Mouse (Mus musculus): ENCODE data around the gene Slc24a3. TPM values are rescaled to one million over a fixed set of nuclear protein-coding genes. Genes with fewer than 3 reads are reported as not detected.

The Slc24a3 gene
- polyA plus RNA-seq, 1 experiment from 2014 or later, result 24.9 TPM

DNA sequence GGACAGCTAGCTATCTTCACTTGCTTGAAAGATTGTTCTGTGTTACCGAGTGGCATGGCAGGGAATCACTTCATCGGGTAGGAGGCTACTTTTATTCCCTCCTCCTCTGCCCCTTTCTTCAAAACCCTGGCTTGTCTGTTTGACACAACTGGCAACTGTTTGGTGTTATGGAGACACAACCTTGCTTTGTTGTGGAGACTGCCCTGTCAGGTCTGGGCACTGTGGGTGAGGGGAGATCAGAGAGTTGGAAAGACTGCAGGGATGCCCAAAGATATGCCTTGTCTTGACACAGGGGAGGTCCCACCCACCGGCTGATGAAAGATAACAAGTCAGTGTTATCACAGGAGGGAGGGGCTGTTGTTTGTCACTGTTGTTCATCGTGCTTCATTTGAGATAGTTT lies 3.0 kb upstream of the Slc24a3 start:
- no peaks in the 10 kb centered on the region for H3K27me3 ChIP-seq
- in situ Hi-C loops (cut with MboI; ENCODE audit: low pct_unique_long_range_greater_than_20kb), result loop anchor here (5.0 to 10.0 kb wide), 3 partner anchors 428 to 527 kb away; no protein-coding TSS in a partner anchor
- no peak for TF ChIP-seq CTCF (IDR thresholded peaks at IDR 0.05)
- DNase-seq (ENCODE audit: low read depth, low spot score), result no peak
- ATAC-seq, result no peak
- POLR2A ChIA-PET, result no interaction called here
- CTCF ChIA-PET, result no interaction called here

DNA sequence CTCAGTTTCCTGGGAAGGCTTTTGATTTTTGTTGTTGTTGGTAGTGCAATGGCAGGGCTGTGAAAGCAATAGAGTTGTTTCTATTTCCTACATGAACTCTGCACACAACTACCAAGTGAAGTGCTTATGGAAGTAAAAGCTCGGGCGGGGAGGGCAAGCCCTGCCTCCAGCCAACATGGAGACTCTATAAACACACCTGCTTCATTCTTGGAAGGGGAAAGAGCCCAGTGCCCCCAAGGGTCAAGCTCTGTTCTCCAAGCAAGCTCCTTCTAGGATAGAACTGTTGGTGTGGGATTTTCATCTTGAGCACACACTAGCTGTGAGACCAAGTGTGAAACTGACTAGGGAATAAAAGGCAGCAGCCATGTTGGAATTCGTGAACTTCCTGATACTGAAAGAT lies 2.5 kb upstream of the Slc24a3 start:
- in situ Hi-C loops (cut with MboI; ENCODE audit: low pct_unique_long_range_greater_than_20kb), result loop anchor here (5.0 to 10.0 kb wide), 4 partner anchors 127 to 440 kb away; no protein-coding TSS in a partner anchor
- no peak for ATAC-seq
- no peak for DNase-seq (ENCODE audit: low read depth, low spot score)
- no peak for TF ChIP-seq CTCF (IDR thresholded peaks at IDR 0.05)
- no peaks in the 10 kb centered on the region for H3K27me3 ChIP-seq
- ChIA-PET POLR2A (no interaction called here), CTCF (no interaction called here)

DNA sequence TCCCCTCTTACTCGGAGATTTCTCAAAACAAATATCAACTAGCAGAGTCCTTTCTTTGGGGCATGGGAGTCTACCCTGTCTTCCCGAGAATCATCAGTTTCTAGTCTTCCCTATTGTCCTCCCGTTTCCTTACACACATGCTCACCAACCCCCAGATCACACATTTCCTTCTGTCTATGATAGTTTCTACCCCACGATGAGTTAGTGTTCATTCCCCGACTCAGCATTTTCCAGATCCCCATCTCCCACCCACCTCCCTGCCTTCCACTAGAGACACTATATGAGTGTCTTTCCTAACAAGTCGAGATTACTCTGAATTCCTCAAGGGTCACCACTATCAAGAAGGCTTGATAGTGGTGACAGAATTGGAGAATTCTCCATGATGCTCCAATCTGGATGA lies 1.7 kb upstream of the Slc24a3 start:
- ChIA-PET POLR2A (no interaction called here), CTCF (interaction anchor here (1.8 kb wide), 1 partner anchor 422 kb away, joined by 7 read pairs; no protein-coding TSS in a partner anchor)
- in situ Hi-C loops (cut with MboI; ENCODE audit: low pct_unique_long_range_greater_than_20kb), result loop anchor here (5.0 to 10.0 kb wide), 4 partner anchors 126 to 441 kb away; no protein-coding TSS in a partner anchor
- TF ChIP-seq CTCF (IDR thresholded peaks at IDR 0.05), result no peak
- H3K27me3 ChIP-seq, result no peaks in the 10 kb centered on the region
- DNase-seq (ENCODE audit: low read depth, low spot score) (no peak), ATAC-seq (no peak)

DNA sequence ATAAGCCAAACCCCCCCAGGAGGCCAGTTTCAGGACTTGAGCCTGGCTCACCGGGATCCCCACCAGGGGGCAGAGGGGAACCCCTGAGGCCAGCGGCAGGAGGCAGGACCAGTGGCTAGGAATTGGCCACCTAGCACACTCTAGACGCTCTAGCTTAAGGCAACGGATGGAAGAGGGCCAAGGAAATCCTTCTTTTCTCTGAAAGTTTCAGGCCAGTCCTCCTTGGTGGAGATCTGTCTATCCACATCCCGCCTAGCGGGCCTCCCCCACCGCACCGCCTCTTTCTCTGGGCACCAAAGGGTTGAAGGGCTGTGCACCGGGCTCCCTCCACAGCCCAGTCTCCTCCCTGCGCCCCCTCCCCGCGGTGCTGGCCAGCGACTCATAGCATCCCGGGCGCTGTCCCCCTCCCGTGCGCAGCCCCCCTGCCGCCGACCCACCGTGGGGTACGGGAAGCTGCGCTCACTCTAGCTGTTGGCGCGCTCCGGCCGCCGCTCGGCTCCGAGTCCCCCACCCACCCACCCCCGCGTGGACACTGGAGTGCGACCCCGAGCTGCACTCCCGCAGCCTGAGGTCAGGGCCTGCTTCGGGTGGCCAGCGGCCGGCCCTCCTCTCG lies 397 bp upstream of the Slc24a3 start:
- TF ChIP-seq CTCF (IDR thresholded peaks at IDR 0.05), result peak; percentile 91
- ChIA-PET POLR2A (interaction anchor here (1.0 to 1.1 kb wide), 3 partner anchors 45 to 348 kb away, joined by 3 to 6 read pairs (median 3); no protein-coding TSS in a partner anchor), CTCF (interaction anchor here (0.8 to 2.7 kb wide), 10 partner anchors 117 to 533 kb away, joined by 3 to 18 read pairs (median 4); no protein-coding TSS in a partner anchor)
- ATAC-seq (peak; percentile 83), DNase-seq (ENCODE audit: low read depth, low spot score) (no peak)
- in situ Hi-C loops (cut with MboI; ENCODE audit: low pct_unique_long_range_greater_than_20kb), result loop anchor here (5.0 to 10.0 kb wide), 4 partner anchors 125 to 442 kb away; no protein-coding TSS in a partner anchor
- H3K27me3 ChIP-seq, result no peaks in the 10 kb centered on the region

DNA sequence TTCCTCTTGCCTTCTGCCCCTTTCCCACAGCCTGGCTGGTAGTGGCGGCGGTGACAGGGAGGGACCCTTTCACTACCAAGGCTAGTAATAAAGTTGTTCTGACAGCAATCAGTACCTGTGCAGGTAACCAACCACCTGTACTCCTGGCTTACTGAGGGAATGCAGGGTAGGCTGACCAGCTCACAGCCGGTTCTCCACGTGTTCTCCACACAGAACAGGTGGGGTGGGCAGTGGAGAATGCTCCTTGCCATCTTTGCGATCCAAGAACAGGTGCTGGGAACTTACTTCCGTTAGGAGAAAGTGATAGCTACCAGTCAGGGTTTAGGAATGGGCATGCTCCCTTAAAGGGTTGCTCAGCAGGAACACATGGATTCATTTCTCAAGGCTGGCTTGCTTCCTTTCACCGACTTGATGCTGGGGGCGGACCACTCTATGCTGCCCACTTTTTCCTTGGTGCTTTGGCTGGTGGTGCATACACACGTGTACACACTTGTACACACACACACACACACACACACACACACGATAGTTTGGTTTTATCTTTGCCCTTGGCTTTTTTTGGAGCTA lies 934 bp downstream of the Slc24a3 start:
- ChIA-PET POLR2A (interaction anchor here (1.0 to 1.1 kb wide), 2 partner anchors 43 to 347 kb away, joined by 3 to 6 read pairs; no protein-coding TSS in a partner anchor), CTCF (interaction anchor here (0.8 to 2.7 kb wide), 5 partner anchors 116 to 420 kb away, joined by 3 to 18 read pairs (median 6); no protein-coding TSS in a partner anchor)
- no peak for ATAC-seq
- H3K27me3 ChIP-seq, result no peaks in the 10 kb centered on the region
- in situ Hi-C loops (cut with MboI; ENCODE audit: low pct_unique_long_range_greater_than_20kb), result loop anchor here (5.0 to 10.0 kb wide), 4 partner anchors 124 to 444 kb away; no protein-coding TSS in a partner anchor
- TF ChIP-seq CTCF (IDR thresholded peaks at IDR 0.05), result no peak
- no peak for DNase-seq (ENCODE audit: low read depth, low spot score)

DNA sequence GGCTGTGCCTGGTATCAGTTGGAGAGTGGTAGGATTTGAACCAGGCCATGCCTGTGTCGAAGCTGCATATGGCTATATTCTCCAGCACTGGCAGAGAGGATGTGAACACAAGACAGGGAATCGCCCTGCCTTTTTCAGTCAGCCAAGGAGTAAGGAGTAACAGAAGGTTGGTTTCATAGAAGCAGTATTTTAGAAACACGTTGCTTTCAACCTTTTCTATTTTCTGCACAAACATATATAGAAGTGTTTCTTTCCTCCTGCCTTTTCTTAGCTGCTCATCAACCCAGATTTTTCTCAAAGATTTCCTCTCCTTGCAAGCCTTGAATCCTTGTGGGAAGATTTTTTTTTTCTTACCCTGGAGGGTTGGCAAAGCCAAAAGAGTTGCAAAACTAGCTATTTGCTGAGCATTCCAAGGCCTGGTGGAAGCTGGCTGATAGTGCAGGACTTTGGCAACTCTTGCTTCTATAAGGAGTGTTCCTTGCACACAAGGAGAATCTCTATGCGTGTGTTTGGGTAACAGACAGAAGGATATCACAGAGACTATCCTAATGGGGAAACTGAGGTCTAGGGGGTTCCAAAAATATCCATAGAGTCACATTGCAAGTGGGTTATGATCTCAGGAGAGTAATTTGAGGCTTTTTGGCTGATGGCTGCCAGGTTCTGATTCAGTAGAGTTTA lies 5.6 kb downstream of the Slc24a3 start:
- POLR2A ChIA-PET, result no interaction called here
- no peak for DNase-seq (ENCODE audit: low read depth, low spot score)

DNA sequence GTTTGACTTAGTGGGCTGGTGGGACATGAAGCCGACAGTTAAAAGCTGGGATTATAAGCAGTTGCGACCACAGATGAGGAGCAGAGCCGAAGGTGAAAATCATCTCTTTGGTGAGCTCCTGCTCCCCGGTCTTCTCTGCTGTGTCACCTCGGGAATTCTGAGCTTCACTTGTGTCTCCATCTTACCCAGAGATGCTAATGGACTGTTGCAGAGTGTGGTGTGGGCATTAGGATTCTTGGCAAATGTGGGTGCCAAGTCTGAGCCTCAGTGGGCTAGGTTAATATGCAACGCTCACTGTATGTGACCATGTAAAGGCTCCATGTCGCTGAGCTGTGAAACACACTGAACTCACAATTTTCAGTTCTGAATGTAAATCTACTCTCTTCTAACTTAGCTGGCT lies 7.5 kb downstream of the Slc24a3 start:
- POLR2A ChIA-PET, result no interaction called here
- CTCF ChIA-PET, result interaction anchor here (1.4 to 1.6 kb wide), 2 partner anchors 14 to 116 kb away, joined by 3 to 5 read pairs; no protein-coding TSS in a partner anchor

More for the DNA sequence above, 5.6 kb downstream of the Slc24a3 start:
- no peak for ATAC-seq
- CTCF ChIA-PET, result interaction anchor here (0.8 to 1.6 kb wide), 3 partner anchors 12 to 284 kb away, joined by 3 to 4 read pairs (median 3); no protein-coding TSS in a partner anchor
- in situ Hi-C loops (cut with MboI; ENCODE audit: low pct_unique_long_range_greater_than_20kb), result no loop called here
- no peak for TF ChIP-seq CTCF (IDR thresholded peaks at IDR 0.05)
- H3K27me3 ChIP-seq, result no peaks in the 10 kb centered on the region

DNA sequence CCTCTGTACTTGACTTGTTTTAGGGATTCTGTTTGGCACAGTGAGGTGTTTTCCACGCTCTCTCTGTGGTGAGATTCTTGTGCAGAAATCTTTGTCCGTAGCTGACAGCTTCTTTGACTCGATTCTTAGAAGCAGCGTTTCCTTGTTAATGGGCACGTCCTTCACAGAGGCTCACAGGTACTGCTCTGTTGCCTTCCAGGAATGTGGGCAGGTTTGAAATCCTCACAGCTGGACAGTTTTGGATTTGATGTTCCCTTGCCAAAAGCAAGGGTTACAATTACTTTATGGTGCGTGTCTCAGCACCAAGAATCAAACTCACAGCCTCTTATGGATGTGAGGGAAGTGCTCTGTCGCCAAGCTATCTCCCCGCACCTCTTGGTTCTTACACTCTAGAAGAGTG lies 14.9 kb downstream of the Slc24a3 start:
- in situ Hi-C loops (cut with MboI; ENCODE audit: low pct_unique_long_range_greater_than_20kb), result no loop called here
- ATAC-seq, result peak; percentile 65
- TF ChIP-seq CTCF (IDR thresholded peaks at IDR 0.05), result no peak
- ChIA-PET POLR2A (interaction anchor here (0.5 kb wide), 1 partner anchor 108 kb away, joined by 3 read pairs; no protein-coding TSS in a partner anchor), CTCF (interaction anchor here (1.1 kb wide), 1 partner anchor 110 kb away, joined by 5 read pairs; no protein-coding TSS in a partner anchor)
- DNase-seq (ENCODE audit: low read depth, low spot score), result no peak
- no peaks in the 10 kb centered on the region for H3K27me3 ChIP-seq

More for the DNA sequence above, 7.5 kb downstream of the Slc24a3 start:
- ATAC-seq (no peak), DNase-seq (ENCODE audit: low read depth, low spot score) (no peak)
- H3K27me3 ChIP-seq, result no peaks in the 10 kb centered on the region
- no peak for TF ChIP-seq CTCF (IDR thresholded peaks at IDR 0.05)
- in situ Hi-C loops (cut with MboI; ENCODE audit: low pct_unique_long_range_greater_than_20kb), result no loop called here

DNA sequence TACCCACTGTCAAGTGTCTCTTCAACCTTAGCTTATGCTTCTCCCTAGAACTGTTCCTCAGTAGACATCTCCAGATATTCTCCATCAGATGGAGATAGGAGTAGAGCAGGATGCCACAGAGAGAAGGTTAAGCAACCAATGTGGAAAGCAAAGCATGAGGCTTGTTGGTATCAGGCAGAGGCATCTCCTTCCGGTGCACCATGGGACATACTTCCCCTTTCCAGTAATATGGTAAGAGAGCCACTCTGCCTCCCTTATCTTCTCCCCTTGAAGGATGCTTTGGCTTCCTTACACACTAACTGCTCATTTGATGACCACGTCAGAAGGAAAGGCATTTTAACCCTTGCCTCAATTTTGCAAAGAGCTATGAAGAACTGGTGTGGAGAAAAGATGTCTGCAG lies 21.3 kb downstream of the Slc24a3 start:
- in situ Hi-C loops (cut with MboI; ENCODE audit: low pct_unique_long_range_greater_than_20kb), result no loop called here
- DNase-seq (ENCODE audit: low read depth, low spot score) (no peak), ATAC-seq (no peak)
- CTCF ChIA-PET, result interaction anchor here (1.5 kb wide), 1 partner anchor 35 kb away, joined by 3 read pairs; no protein-coding TSS in a partner anchor
- no peak for TF ChIP-seq CTCF (IDR thresholded peaks at IDR 0.05)
- H3K27me3 ChIP-seq, result no peaks in the 10 kb centered on the region
- POLR2A ChIA-PET, result no interaction called here

DNA sequence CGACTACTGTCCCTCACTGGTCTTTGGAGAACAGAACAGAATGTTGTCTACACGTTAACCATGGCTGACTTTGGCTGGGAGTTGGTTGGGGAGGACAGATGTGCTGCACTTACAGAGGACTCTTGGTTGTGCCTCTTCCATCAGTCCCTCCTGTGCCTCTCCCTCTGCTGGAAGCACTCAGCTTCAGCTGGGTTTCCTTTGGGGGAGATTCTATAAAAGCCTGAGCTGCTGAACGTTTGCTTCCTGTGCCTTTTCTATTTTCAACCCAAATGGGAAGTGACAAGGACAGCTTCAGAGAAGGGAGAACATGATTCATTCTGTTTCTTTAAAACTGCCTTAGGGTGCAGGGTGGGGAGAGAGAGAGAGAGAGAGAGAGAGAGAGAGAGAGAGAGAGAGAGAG lies 28.5 kb downstream of the Slc24a3 start:
- ChIA-PET POLR2A (no interaction called here), CTCF (no interaction called here)
- no peak for DNase-seq (ENCODE audit: low read depth, low spot score)

More for the DNA sequence above, 28.5 kb downstream of the Slc24a3 start:
- no peak for ATAC-seq
- TF ChIP-seq CTCF (IDR thresholded peaks at IDR 0.05), result no peak
- no peaks in the 10 kb centered on the region for H3K27me3 ChIP-seq
- in situ Hi-C loops (cut with MboI; ENCODE audit: low pct_unique_long_range_greater_than_20kb), result no loop called here
